Mouse (Mus musculus): ENCODE results near the gene Smo. TPM values are rescaled to one million over a fixed set of nuclear protein-coding genes. Genes with fewer than 3 reads are reported as not detected.

Smo gene
- polyA plus RNA-seq, 1 experiment from 2014 or later = 18.8 TPM

- Histone ChIP-seq H3K4me3 (ENCODE audit: low read length) (no peak overlapping the region), H3K4me1 (ENCODE audit: control insufficient read depth, insufficient read depth, low read length) (peaks cover 3% of the 10 kb centered on the region; the same call in 1 of the 2 replicates), H3K27me3 (replicated peaks; ENCODE audit: control insufficient read depth, insufficient read depth, low read length) (no peaks in the 10 kb centered on the region), H3K4me2 (ENCODE audit: low read depth, low read length) (no peak overlapping the region), H3K27ac (ENCODE audit: low read length) (no peak overlapping the region), H3K9me3 (ENCODE audit: control insufficient read depth, low read length) (no peaks in the 10 kb centered on the region), H3K9ac (ENCODE audit: low read depth, low read length) (no peak overlapping the region), H3K36me3 (ENCODE audit: control insufficient read depth, insufficient read depth, low read length) (no peaks in the 10 kb centered on the region)
- 91% methylated on average over 7 of the region's 7 CpGs for WGBS
- ATAC-seq = no peak
These were observed 36.1 kb upstream of the Smo start for GRCm38 (mm10) chr6:29699085-29699745.

DNA sequence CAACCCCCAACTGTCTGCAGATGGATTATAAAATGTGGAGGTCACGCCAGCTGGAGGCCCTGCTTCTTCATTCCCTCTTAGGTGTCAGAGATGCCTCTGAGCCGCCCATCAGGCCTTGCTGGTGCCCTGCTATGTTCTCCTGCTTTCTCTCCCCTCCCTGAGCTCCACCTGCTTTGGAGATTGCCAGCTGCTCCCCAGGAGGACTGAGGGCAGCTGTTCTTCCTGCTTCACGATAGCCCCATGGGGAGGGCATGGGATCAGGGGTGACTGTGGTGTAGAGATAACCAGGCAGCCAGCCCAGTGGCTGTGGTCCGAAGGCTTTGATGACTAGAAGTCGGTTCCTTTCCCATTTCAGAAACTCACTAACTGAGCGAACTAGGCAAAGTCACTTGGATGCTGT lies 34.3 kb upstream of the Smo start:
- H3K9ac ChIP-seq (ENCODE audit: low read depth, low read length) = no peak overlapping the region
- H3K4me3 ChIP-seq (ENCODE audit: low read length) = no peak overlapping the region
- H3K9me3 ChIP-seq (ENCODE audit: control insufficient read depth, low read length) = no peaks in the 10 kb centered on the region
- 66% methylated on average over 6 of the region's 6 CpGs for WGBS
- H3K4me2 ChIP-seq (ENCODE audit: low read depth, low read length) = no peak overlapping the region
- H3K4me1 ChIP-seq (ENCODE audit: control insufficient read depth, insufficient read depth, low read length) = no peaks in the 10 kb centered on the region
- H3K36me3 ChIP-seq (ENCODE audit: control insufficient read depth, insufficient read depth, low read length) = no peaks in the 10 kb centered on the region
- no peaks in the 10 kb centered on the region for H3K27me3 ChIP-seq (replicated peaks; ENCODE audit: control insufficient read depth, insufficient read depth, low read length)
- H3K27ac ChIP-seq (ENCODE audit: low read length) = no peak overlapping the region
- ATAC-seq = peak; percentile 85

DNA sequence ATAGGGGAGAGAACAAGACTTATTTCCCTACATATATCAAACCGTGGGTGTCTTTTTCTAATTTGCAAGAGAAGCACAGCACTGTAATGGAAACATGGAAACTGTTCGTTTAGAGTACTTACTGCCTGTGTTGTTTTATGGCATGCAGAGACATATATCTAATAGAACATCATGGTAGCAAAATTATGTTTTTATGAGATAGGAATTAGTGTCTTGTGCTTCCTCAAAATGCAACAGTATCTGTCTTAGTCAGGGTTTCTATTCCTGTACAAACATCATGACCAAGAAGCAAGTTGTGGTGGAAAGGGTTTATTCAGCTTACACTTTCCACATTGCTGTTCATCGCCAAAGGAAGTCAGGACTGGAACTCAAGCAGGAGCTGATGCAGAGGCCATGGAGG lies 33.2 kb upstream of the Smo start:
- no peak for ATAC-seq
- Histone ChIP-seq H3K4me3 (ENCODE audit: low read length) (no peak overlapping the region), H3K9me3 (ENCODE audit: control insufficient read depth, low read length) (no peaks in the 10 kb centered on the region), H3K27me3 (replicated peaks; ENCODE audit: control insufficient read depth, insufficient read depth, low read length) (no peaks in the 10 kb centered on the region), H3K27ac (ENCODE audit: low read length) (no peak overlapping the region), H3K9ac (ENCODE audit: low read depth, low read length) (no peak overlapping the region), H3K4me2 (ENCODE audit: low read depth, low read length) (no peak overlapping the region), H3K4me1 (ENCODE audit: control insufficient read depth, insufficient read depth, low read length) (no peaks in the 10 kb centered on the region), H3K36me3 (ENCODE audit: control insufficient read depth, insufficient read depth, low read length) (no peaks in the 10 kb centered on the region)
- WGBS = 81% methylated on average over 3 of the region's 3 CpGs

DNA sequence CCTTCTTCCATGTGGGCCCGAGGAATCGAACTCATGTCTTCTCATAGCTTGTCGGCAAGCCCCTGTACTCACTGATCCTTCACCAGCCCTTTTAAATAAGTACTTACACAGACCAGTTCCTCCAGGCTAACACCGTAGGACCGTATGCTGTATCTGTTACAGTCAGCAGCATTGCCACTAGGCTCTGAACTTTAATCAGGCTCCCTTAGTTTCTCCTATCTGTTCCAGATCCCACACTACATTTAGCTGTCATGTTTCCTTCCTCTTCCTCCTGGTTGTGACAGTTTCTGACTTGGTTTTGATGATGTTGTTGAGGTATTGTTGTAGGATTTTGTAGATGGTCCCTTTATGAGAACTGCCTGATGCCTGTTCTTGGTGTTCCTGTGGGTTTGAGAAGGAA lies 31.2 kb upstream of the Smo start:
- WGBS = 82% methylated on average over 5 of the region's 5 CpGs
- H3K4me3 ChIP-seq (ENCODE audit: low read length) = no peak overlapping the region
- no peak for ATAC-seq
- no peak overlapping the region for H3K4me2 ChIP-seq (ENCODE audit: low read depth, low read length)
- no peaks in the 10 kb centered on the region for H3K27me3 ChIP-seq (replicated peaks; ENCODE audit: control insufficient read depth, insufficient read depth, low read length)
- no peaks in the 10 kb centered on the region for H3K36me3 ChIP-seq (ENCODE audit: control insufficient read depth, insufficient read depth, low read length)
- H3K9me3 ChIP-seq (ENCODE audit: control insufficient read depth, low read length) = no peaks in the 10 kb centered on the region
- H3K9ac ChIP-seq (ENCODE audit: low read depth, low read length) = no peak overlapping the region
- H3K4me1 ChIP-seq (ENCODE audit: control insufficient read depth, insufficient read depth, low read length) = no peaks in the 10 kb centered on the region
- no peak overlapping the region for H3K27ac ChIP-seq (ENCODE audit: low read length)

GRCm38 (mm10) chr6:29707902-29708301 lies 27.4 kb upstream of the Smo start:
- no peak; the same call in 1 of the 2 replicates for ATAC-seq
- no peak overlapping the region for H3K27ac ChIP-seq (ENCODE audit: low read length)
- no peak overlapping the region for H3K4me2 ChIP-seq (ENCODE audit: low read depth, low read length)
- H3K4me1 ChIP-seq (ENCODE audit: control insufficient read depth, insufficient read depth, low read length) = no peaks in the 10 kb centered on the region
- no peaks in the 10 kb centered on the region for H3K9me3 ChIP-seq (ENCODE audit: control insufficient read depth, low read length)
- H3K27me3 ChIP-seq (replicated peaks; ENCODE audit: control insufficient read depth, insufficient read depth, low read length) = no peaks in the 10 kb centered on the region
- no peak overlapping the region for H3K9ac ChIP-seq (ENCODE audit: low read depth, low read length)
- WGBS = 38% methylated on average over 2 of the region's 2 CpGs
- H3K4me3 ChIP-seq (ENCODE audit: low read length) = no peak overlapping the region
- no peaks in the 10 kb centered on the region for H3K36me3 ChIP-seq (ENCODE audit: control insufficient read depth, insufficient read depth, low read length)

DNA sequence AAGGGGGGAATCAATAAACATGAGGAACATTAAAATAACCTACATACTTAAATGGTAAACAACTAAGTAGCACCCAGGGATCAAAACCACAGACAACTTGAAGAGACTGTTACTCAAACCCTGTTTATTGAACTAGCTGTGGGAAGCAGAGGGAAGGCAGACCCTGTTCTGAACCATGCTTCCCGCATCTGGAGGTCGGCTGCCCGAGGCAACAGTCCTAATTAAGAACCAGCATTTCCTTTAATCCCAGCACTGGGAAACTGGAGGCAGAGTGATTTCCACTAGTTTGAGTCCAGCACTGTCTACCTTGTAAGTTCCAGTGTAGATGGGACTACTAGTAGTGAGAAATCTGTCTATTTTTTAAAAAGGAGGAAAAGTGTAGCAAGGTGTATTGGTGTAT lies 24.0 kb upstream of the Smo start:
- WGBS = 67% methylated on average over 3 of the region's 3 CpGs
- no peak for ATAC-seq

DNA sequence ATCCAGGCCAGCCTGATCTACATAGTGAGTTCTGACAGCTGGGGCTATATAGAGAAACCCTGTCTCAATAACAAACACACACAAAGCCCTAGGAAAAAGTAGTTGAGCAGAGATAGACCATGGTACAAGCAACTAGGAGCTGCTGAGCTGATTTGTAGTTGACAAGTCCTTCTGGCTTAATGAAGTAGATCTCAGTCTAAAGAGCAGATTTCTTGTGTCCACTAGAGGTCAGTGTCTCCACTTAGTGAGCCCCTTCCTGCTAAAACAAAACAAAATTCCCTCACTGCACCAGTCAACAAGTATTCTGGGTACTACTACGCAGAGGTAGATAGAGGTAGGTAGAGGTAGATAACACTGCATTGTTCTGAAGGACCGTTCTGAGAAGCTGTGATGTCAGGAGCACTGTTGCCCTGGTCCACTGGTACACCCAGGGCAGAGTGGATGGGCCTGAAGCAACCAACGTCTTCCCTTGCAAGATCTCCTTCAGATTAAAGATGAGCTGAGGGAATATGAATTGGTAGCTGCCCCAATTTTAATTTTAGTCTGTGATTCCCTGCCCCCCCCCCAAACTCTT lies 23.2 kb upstream of the Smo start:
- H3K4me1 ChIP-seq (ENCODE audit: control insufficient read depth, insufficient read depth, low read length) = no peaks in the 10 kb centered on the region
- no peaks in the 10 kb centered on the region for H3K9me3 ChIP-seq (ENCODE audit: control insufficient read depth, low read length)
- H3K27me3 ChIP-seq (replicated peaks; ENCODE audit: control insufficient read depth, insufficient read depth, low read length) = no peaks in the 10 kb centered on the region
- no peak overlapping the region for H3K9ac ChIP-seq (ENCODE audit: low read depth, low read length)
- no peak overlapping the region for H3K4me3 ChIP-seq (ENCODE audit: low read length)
- ATAC-seq = peak; percentile 34; the same call in 1 of the 2 replicates
- H3K36me3 ChIP-seq (ENCODE audit: control insufficient read depth, insufficient read depth, low read length) = no peaks in the 10 kb centered on the region
- WGBS = 46% methylated on average over 3 of the region's 3 CpGs
- H3K4me2 ChIP-seq (ENCODE audit: low read depth, low read length) = no peak overlapping the region
- H3K27ac ChIP-seq (ENCODE audit: low read length) = no peak overlapping the region

More for the DNA sequence above, 24.0 kb upstream of the Smo start:
- Histone ChIP-seq H3K27ac (ENCODE audit: low read length) (no peak overlapping the region), H3K4me2 (ENCODE audit: low read depth, low read length) (no peak overlapping the region), H3K9me3 (ENCODE audit: control insufficient read depth, low read length) (no peaks in the 10 kb centered on the region), H3K27me3 (replicated peaks; ENCODE audit: control insufficient read depth, insufficient read depth, low read length) (no peaks in the 10 kb centered on the region), H3K4me3 (ENCODE audit: low read length) (no peak overlapping the region), H3K36me3 (ENCODE audit: control insufficient read depth, insufficient read depth, low read length) (no peaks in the 10 kb centered on the region), H3K9ac (ENCODE audit: low read depth, low read length) (no peak overlapping the region), H3K4me1 (ENCODE audit: control insufficient read depth, insufficient read depth, low read length) (no peaks in the 10 kb centered on the region)

- 53% methylated on average over 10 of the region's 10 CpGs for WGBS
- H3K4me1 ChIP-seq (ENCODE audit: control insufficient read depth, insufficient read depth, low read length) = peaks cover 8% of the 10 kb centered on the region
- H3K27me3 ChIP-seq (replicated peaks; ENCODE audit: control insufficient read depth, insufficient read depth, low read length) = no peaks in the 10 kb centered on the region
- peak; percentile 53 for ATAC-seq
- no peaks in the 10 kb centered on the region for H3K36me3 ChIP-seq (ENCODE audit: control insufficient read depth, insufficient read depth, low read length)
- 0 out of 2 replicates have a peak overlapping the region, but pooled peaks have one; percentile 1 for H3K9ac ChIP-seq (ENCODE audit: low read depth, low read length)
- no peak overlapping the region for H3K4me2 ChIP-seq (ENCODE audit: low read depth, low read length)
- no peaks in the 10 kb centered on the region for H3K9me3 ChIP-seq (ENCODE audit: control insufficient read depth, low read length)
- H3K27ac ChIP-seq (ENCODE audit: low read length) = no peak overlapping the region
- H3K4me3 ChIP-seq (ENCODE audit: low read length) = no peak overlapping the region
These were observed 18.5 kb upstream of the Smo start for GRCm38 (mm10) chr6:29716624-29717365.

DNA sequence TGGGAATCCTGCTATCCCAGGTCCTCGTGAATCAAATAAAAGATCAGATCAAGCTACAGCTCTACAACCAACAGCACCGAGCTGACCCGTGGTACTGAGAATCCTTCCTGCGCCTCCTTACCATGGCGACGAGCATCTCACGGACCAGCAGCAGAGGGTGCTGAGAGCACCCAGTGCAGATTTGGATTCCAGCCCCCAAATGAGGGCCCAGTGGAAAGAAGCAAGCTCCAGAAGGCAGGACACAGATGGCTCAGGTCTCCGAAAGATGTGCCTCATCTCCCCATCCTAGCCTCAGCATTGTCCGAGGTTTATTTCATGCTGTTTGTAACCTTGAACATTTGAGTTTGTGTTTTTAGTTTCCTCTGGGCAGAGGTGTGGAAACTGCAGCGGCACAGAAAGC lies 17.8 kb upstream of the Smo start:
- no peak overlapping the region for H3K4me3 ChIP-seq (ENCODE audit: low read length)
- peaks cover 8% of the 10 kb centered on the region for H3K4me1 ChIP-seq (ENCODE audit: control insufficient read depth, insufficient read depth, low read length)
- ATAC-seq = no peak
- H3K9ac ChIP-seq (ENCODE audit: low read depth, low read length) = no peak overlapping the region
- H3K4me2 ChIP-seq (ENCODE audit: low read depth, low read length) = peak overlapping the region; percentile 32; the same call in 1 of the 2 replicates
- no peaks in the 10 kb centered on the region for H3K36me3 ChIP-seq (ENCODE audit: control insufficient read depth, insufficient read depth, low read length)
- H3K27ac ChIP-seq (ENCODE audit: low read length) = no peak overlapping the region
- 63% methylated on average over 10 of the region's 10 CpGs for WGBS
- no peaks in the 10 kb centered on the region for H3K9me3 ChIP-seq (ENCODE audit: control insufficient read depth, low read length)
- no peaks in the 10 kb centered on the region for H3K27me3 ChIP-seq (replicated peaks; ENCODE audit: control insufficient read depth, insufficient read depth, low read length)
